ENCODE assay signal across 23 mouse cellular contexts in the genomic region with DNA sequence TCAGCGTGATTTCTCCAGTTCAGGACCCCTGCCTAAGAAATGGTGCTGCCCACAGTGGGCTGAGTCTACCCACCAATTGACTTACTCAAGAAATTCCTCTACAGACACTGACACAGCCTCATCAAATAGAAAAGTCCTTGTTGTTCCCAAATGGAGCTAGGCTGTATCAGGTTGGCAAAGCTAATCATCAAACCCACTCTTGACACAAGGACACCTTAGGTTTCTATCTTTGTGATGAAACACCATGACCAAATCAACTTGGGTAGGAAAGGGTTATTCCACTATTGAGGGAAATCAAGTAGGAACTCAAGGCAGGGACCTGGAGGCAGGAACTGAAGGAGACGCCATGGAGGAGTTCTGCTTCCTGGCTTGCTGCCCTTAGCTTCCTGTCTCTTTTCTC. TPM values are rescaled to one million over a fixed set of nuclear protein-coding genes. Genes with fewer than 3 reads are reported as not detected.
A peak's percentile ranks its signal among the peaks of the same experiment; 100 is the strongest.
DNase-seq lines count a peak whose midpoint lies in the region; TF ChIP-seq lines count a peak whose summit lies in the region.
"Had no signal": no experiment of that assay in that cellular context is flagged by ENCODE, and none has a peak within 500 bp of the region (broad histone marks: within the 10 kb centered on the region; RNA-seq: fewer than 3 reads in every experiment).

A gene (plus strand): TSS at position 301 of the 400 bp plus-strand sequence.

- intact Hi-C loops in left cerebral cortex, postnatal 4 days (cut with DNase I) = no loop called here

- H3K4me3 ChIP-seq in E14TG2a.4 (replicated peaks; ENCODE audit: low read length) = peak within 1 kb of the TSS; percentile 86
- H3K4me3 ChIP-seq: embryonic facial prominence, embryonic 13.5 days; embryonic facial prominence, embryonic 15.5 days; erythroblast, embryonic 14.5 days; forebrain, embryonic 10.5 days; forebrain, embryonic 12.5 days had no signal

- TF ChIP-seq CTCF in E14TG2a.4 (conservative IDR thresholded peaks at IDR 0.05; ENCODE audit: low read length) = no peak

- peaks cover 62% of the 10 kb centered on the region for H3K36me3 ChIP-seq in E14TG2a.4 (ENCODE audit: insufficient read depth, low read length)
- H3K36me3 ChIP-seq: embryonic facial prominence, embryonic 13.5 days; embryonic facial prominence, embryonic 15.5 days; forebrain, embryonic 10.5 days; forebrain, embryonic 12.5 days had no signal

- H3K27me3 ChIP-seq in E14TG2a.4 (ENCODE audit: insufficient read depth, low read length) = no peaks in the 10 kb centered on the region
- H3K27me3 ChIP-seq: CH12.LX had no signal

- H3K9me3 ChIP-seq in E14TG2a.4 (ENCODE audit: low read length) = no peaks in the 10 kb centered on the region
- H3K9me3 ChIP-seq: embryonic facial prominence, embryonic 13.5 days; embryonic facial prominence, embryonic 15.5 days; forebrain, embryonic 10.5 days; forebrain, embryonic 12.5 days had no signal

- H3K4me1 ChIP-seq in E14TG2a.4 (replicated peaks; ENCODE audit: low read depth, low read length) = peaks cover 44% of the 10 kb centered on the region

- peak; percentile 48 to 64 for DNase-seq in cerebellum, postnatal 10 days
- no peak for DNase-seq in cerebellum, adult 9-10 months
- peak; percentile 38 for DNase-seq in left cerebral cortex, postnatal 4 days
- no peak for DNase-seq in left cerebral cortex, adult 9 months (ENCODE audit: low spot score in 2 of 2)
- no peak for DNase-seq in spleen, postnatal 4 days (ENCODE audit: low spot score in 2 of 2)
- DNase-seq: adrenal gland, adult 2 months; adrenal gland, postnatal 14 days; adrenal gland, postnatal 36 days; B cell, adult 2 months; cerebellum, adult 11 months; cerebellum, adult 2 months; cerebellum, adult 9-11 months; cerebellum, postnatal 36 days; embryo, embryonic 11 days had no signal

RNA-seq across cellular contexts. Expression of the gene that starts here (rescaled TPM):
- not detected for total RNA-seq in left cerebral cortex, postnatal 4 days (2021)
- total RNA-seq: adrenal gland, adult 2 months; adrenal gland, postnatal 14 days; adrenal gland, postnatal 36 days; CH12.LX; common myeloid progenitor, adult 5-6 weeks; MEL had no signal

Comparison
In these comparisons a context has a peak if more than half of its experiments do, and no peak if none do; other contexts are left out.
1. DNase-seq: peak in cerebellum, postnatal 10 days (2 of 2); none in cerebellum, adult 9-10 months (single experiment), left cerebral cortex, adult 9 months (0 of 2) and spleen, postnatal 4 days (0 of 2).
2. Peak in DNase-seq in left cerebral cortex, postnatal 4 days; RNA of the gene not detected or under 1 TPM.